Mouse (Mus musculus) embryonic fibroblast, embryonic 13.5 days (primary cell): ENCODE measurements at regions not wholly inside any gene's neighbourhood (a gene's known extent, or its start where the extent isn't known, plus 50 kb on each side); places are given as distances from the start of the nearest gene placed in this dataset.

Source experiments
- CTCF ChIP-seq: IDR thresholded peaks from 2 replicates; pipeline ENCODE4 v1.5.1; 2011; ENCODE audit warnings: mild to moderate bottlenecking, control low read depth, low read length, moderate library complexity, borderline replicate concordance; ENCODE audit not compliant: insufficient read depth
- POLR2A ChIP-seq: IDR thresholded peaks from 2 replicates; pipeline ENCODE4 v1.6.1; 2011; ENCODE audit warnings: low read depth, mild to moderate bottlenecking, control low read depth, low read length, moderate library complexity

- TF ChIP-seq POLR2A (no peak), CTCF (no peak)
Observed at GRCm38 (mm10) chr13:44559706-44560105, 169.6 kb upstream of the Jarid2 start.
